Mouse (Mus musculus): ENCODE results near the gene Zfp213. TPM values are rescaled to one million over a fixed set of nuclear protein-coding genes. Genes with fewer than 3 reads are reported as not detected.

Gene Zfp213
- polyA plus RNA-seq, 1 experiment: 14.0 TPM

DNA sequence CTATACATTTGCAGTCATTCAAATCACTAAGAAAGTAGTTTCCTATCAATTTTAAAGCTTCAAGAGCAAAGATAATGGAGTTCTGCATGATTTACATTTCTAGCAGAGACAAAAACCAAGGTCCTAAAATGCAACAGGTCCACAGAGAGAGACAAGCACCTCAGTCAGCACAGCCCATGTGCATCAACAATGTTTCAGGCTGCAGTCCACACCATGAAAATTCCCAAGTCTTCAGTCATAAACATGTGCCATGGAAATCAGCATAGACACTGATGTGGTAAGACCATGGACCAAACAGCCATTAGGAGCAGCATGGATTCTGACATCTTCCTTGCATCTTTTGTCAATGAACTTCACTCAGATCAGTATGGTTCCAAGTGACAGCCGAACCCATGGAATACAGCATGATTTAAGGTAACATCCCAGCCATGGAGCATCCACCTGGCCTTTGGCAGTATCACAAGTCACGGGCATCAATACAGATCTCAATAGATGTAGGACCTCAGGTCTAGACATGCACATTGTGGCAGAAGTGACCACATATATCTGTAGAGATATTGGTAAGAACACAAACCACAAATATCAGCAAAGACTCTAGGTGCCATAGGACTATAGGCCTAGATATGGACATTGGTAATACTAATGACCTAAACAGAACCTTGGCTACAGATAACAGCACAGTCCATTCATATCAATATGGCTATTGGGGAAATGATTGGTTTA, 45.2 kb downstream of the Zfp213 start:
- no peak for DNase-seq
- no peaks in the 10 kb centered on the region for H3K4me1 ChIP-seq (ENCODE audit: control insufficient read depth, insufficient read depth, low read length)
- H3K4me3 ChIP-seq (replicated peaks; ENCODE audit: extremely low read depth, low read depth, low read length): no peak overlapping the region
- WGBS: 72% methylated on average over 2 of the region's 2 CpGs
- TF ChIP-seq CTCF (IDR thresholded peaks at IDR 0.05; ENCODE audit: insufficient read depth, low read length) (no peak), POLR2A (IDR thresholded peaks at IDR 0.05; ENCODE audit: borderline replicate concordance, extremely low read depth, low read depth, low read length) (no peak)

Other genes starting within 250 kb of the Zfp213 start
- gene Vmn2r115, start 220.5 kb downstream of the Zfp213 start, polyA plus RNA-seq (2012; rRNA removed): not detected in 2 replicates
- not detected in 2 replicates for gene Vmn2r116, start 179.6 kb downstream of the Zfp213 start, polyA plus RNA-seq (2012; rRNA removed)
- gene Vmn2r117, start 84.5 kb downstream of the Zfp213 start, polyA plus RNA-seq (2012; rRNA removed): not detected in 2 replicates
- 14.9 and 15.2 TPM in 2 replicates for gene Zfp13, start 35.2 kb upstream of the Zfp213 start, polyA plus RNA-seq (2012; rRNA removed)
- 0.06 TPM in 1 of 2 replicates, not detected in the other for gene Zscan10, start 36.6 kb upstream of the Zfp213 start, polyA plus RNA-seq (2012; rRNA removed)
- gene Mmp25, start 81.0 kb upstream of the Zfp213 start, polyA plus RNA-seq (2012; rRNA removed): 0.70 and 1.0 TPM in 2 replicates
- gene Bicdl2, start 96.3 kb upstream of the Zfp213 start, polyA plus RNA-seq (2012; rRNA removed): 4.0 and 6.8 TPM in 2 replicates
- gene Hcfc1r1, start 109.4 kb upstream of the Zfp213 start, polyA plus RNA-seq (2012; rRNA removed): 284 and 321 TPM in 2 replicates
- 18.1 and 20.6 TPM in 2 replicates for gene Thoc6, start 109.6 kb upstream of the Zfp213 start, polyA plus RNA-seq (2012; rRNA removed)
- 32.4 and 39.7 TPM in 2 replicates for gene Tnfrsf12a, start 113.2 kb upstream of the Zfp213 start, polyA plus RNA-seq (2012; rRNA removed)
- 0.57 and 0.86 TPM in 2 replicates for gene Cldn6, start 115.0 kb upstream of the Zfp213 start, polyA plus RNA-seq (2012; rRNA removed)
- 0.07 and 0.08 TPM in 2 replicates for gene Cldn9, start 119.8 kb upstream of the Zfp213 start, polyA plus RNA-seq (2012; rRNA removed)
- gene 1520401A03Rik, start 158.5 kb upstream of the Zfp213 start, polyA plus RNA-seq (2012; rRNA removed): not detected in 2 replicates
- gene Pkmyt1, start 162.1 kb upstream of the Zfp213 start, polyA plus RNA-seq (2012; rRNA removed): 21.8 and 25.3 TPM in 2 replicates
- 59.8 and 63.5 TPM in 2 replicates for gene Paqr4, start 176.6 kb upstream of the Zfp213 start, polyA plus RNA-seq (2012; rRNA removed)
- 0.81 and 1.1 TPM in 2 replicates for gene Kremen2, start 181.6 kb upstream of the Zfp213 start, polyA plus RNA-seq (2012; rRNA removed)
- gene Flywch1, start 207.4 kb upstream of the Zfp213 start, polyA plus RNA-seq (2012; rRNA removed): 37.1 and 39.1 TPM in 2 replicates
- 8.0 and 8.8 TPM in 2 replicates for gene Flywch2, start 221.8 kb upstream of the Zfp213 start, polyA plus RNA-seq (2012; rRNA removed)
- 538 and 681 TPM in 2 replicates for gene Srrm2, start 226.3 kb upstream of the Zfp213 start, polyA plus RNA-seq (2012; rRNA removed)

All from lung, adult 2 months (tissue).